Mouse (Mus musculus) common myeloid progenitor, adult 5-6 weeks (primary cell): ENCODE results near the gene Slco3a1. TPM values are rescaled to one million over a fixed set of nuclear protein-coding genes. Genes with fewer than 3 reads are reported as not detected.

ENCODE experiments used
- ATAC-seq: replicated peaks from 2 replicates; pipeline ENCODE4 v1.8.0; 2016; ENCODE audit warnings: low read depth, mild to moderate bottlenecking, moderate TSS enrichment, inconsistent platforms; ENCODE audit not compliant: poor library complexity, severe bottlenecking
- total RNA-seq: library from RNA; stranded (forward); fragments of 200-1000, 187-1606 nt; gene quantifications from 2 replicates; pipeline ENCODE4 v1.2.3, GENCODE M21; 2017

The Slco3a1 gene
- total RNA-seq, 1 experiment from 2014 or later, result 36.4 TPM

- ATAC-seq, result peak; percentile 57
These were observed 24.7 kb downstream of the Slco3a1 start for GRCm38 (mm10) chr7:74529877-74530276.

GRCm38 (mm10) chr7:74529183-74529757 is 25.3 kb downstream of the Slco3a1 start:
- ATAC-seq, result peak; percentile 52

DNA sequence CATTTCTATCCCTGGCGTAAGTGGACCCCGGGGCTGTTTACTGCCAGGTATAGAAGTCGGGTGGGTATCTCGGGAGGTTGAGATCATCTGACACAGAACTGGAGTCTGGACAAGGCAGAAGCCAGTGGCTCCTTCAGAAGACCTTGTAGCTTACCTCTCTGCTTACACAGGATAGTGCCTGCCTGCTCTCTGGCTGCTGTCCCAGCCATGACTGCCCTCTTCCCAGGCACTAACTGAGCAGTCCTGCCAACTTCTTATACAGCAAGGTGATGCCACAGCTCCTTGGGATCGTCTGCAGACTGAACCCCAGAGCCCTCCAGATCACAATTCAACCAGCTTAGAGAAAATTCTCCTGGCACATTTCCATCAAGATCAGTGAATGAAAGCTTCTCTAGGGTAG is 26.4 kb downstream of the Slco3a1 start:
- no peak for ATAC-seq

GRCm38 (mm10) chr7:74527689-74528088 is 26.9 kb downstream of the Slco3a1 start:
- ATAC-seq, result no peak

DNA sequence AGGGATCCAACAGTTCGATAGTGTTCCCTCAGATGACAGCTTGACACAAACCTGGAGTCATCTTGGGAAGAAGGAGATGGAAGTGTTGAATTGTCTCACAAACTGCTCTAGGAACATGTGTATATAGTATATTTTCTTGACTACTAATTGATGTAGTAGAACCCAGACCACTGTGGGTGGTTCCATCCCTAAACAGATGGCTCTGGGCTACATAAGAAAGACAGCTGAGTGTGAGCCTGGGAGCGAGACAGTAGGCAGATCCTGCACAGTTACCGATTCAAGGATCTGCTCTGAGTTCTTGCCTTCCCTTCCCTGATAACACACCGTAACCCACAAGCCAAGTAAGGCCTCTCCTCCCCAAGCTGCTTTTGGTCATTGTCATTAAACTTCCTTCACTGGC is 28.6 kb downstream of the Slco3a1 start:
- no peak for ATAC-seq

GRCm38 (mm10) chr7:74525586-74525985 is 29.0 kb downstream of the Slco3a1 start:
- ATAC-seq, result peak; percentile 20; the same call in 1 of the 2 replicates

DNA sequence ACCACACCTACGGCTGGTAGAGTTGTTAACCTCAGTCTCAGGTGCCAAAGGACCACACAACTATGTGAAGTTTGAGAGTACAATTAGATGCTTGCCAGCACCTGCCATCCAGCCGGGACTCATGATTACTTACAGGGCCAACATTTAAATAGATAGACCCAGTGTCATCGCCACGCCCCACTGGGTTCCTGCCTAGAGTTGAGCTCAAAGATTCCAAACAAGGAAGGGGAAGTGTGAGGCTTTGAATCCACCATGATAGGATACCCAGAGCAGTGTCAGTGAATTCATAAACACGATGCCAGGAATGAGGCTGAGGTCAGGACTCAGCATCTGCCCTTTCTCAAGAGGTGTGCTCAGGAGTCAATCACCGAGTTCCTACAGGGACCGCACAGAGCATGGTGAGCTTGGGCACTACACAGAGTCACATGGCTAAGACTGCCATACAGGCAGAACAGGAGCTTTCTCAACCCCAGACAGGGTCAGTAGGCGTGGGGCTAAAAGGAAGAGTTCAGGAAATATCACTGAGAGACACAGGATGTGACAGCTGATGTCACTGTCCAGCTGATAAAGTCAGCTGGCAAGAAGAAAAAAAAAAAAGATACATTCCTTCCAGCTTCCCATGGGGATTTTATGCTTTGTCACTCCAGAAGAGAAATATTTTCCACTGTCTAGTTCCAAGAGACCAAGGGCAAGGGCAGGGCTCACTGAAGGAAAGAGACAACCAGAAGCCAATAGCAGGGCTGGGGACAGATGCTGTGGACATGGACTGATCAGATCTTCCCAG is 30.2 kb downstream of the Slco3a1 start:
- no peak for ATAC-seq

GRCm38 (mm10) chr7:74523086-74523485 is 31.5 kb downstream of the Slco3a1 start:
- peak; percentile 33 for ATAC-seq

GRCm38 (mm10) chr7:74522260-74522659 is 32.3 kb downstream of the Slco3a1 start:
- ATAC-seq, result no peak

DNA sequence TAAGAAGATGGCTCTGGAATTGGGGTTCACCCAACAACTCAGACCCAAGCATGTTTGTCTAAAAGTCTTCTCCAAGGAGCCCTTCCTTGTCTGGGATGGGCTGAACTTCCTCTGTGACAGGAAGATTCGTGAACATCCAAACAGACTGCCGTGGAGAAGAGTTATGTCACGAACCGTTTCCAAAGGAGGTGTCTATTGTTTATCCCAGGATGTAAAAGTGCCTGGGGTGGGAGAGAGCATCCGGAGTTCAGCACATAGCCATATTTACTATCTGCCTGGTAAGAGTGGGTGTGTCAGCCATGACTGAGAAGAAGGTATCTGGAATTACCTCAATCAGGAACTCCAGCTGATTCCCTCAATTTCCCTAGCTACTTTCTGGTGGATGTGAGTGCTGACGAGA is 35.2 kb downstream of the Slco3a1 start:
- no peak for ATAC-seq

GRCm38 (mm10) chr7:74518776-74519175 is 35.8 kb downstream of the Slco3a1 start:
- no peak for ATAC-seq

GRCm38 (mm10) chr7:74518255-74518654 is 36.3 kb downstream of the Slco3a1 start:
- ATAC-seq, result no peak

DNA sequence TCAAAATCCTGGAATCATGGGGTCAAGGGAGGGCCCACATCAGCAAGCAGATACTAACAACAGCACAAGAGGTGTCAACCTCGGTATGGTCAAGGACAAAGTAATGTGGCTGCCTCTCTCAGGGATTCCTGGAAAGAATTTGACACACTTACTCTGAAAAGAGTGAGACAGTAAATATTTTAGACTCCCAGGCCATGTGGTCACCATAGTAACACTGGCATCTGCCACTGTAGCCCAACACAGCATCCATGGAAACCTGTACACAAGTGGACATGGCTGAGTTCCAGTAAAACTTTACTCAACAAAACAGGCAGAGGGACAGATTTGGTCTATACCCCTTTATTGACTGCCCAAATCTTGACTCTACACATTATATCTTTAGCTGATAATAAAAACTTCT is 43.9 kb downstream of the Slco3a1 start:
- no peak for ATAC-seq

- ATAC-seq, result no peak
These were observed 46.4 kb downstream of the Slco3a1 start for GRCm38 (mm10) chr7:74508205-74508604.

GRCm38 (mm10) chr7:74506856-74507255 is 47.7 kb downstream of the Slco3a1 start:
- no peak for ATAC-seq

GRCm38 (mm10) chr7:74505635-74506034 is 48.9 kb downstream of the Slco3a1 start:
- ATAC-seq, result no peak

- no peak for ATAC-seq
These were observed 53.4 kb downstream of the Slco3a1 start for GRCm38 (mm10) chr7:74501187-74501586.

DNA sequence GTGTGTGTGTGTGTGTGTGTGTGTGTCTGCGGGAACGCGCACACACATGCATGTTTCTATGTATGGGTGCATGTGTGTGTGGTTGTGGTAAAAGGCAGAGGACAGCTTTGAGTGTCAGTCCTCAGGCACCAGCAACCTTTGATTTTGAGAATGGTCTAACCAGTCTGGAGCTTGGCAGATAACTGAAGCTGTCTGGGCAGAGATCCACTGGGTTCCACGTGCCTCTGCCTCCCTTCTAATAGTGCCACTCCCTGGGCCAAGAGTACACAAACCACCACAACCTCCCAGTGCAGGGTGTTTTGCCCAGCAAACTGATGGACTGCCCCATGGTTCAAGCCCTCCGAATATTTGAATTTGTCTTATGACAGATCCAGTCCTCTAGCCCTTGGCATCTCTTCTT is 55.1 kb downstream of the Slco3a1 start:
- ATAC-seq, result no peak

GRCm38 (mm10) chr7:74498266-74498980 is 56.2 kb downstream of the Slco3a1 start:
- ATAC-seq, result no peak

DNA sequence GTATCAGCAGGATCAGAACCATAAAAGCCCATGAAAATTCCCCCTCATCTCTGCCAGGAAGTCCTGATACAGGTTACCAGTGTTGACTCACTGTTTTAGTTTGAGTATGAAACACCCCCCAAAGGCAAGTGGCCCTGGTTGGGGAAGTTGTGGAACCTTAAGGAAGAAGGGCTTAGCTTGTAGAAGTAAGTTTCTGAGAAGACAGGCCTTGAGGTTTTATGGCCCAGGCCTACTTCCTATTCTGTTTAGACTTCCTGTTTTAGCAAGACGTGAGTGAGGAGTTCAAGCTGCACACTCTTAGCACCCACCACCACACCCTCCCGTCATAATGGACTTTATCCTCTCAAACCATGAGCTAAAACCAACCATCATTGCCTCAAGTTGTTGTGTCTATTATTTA is 57.4 kb downstream of the Slco3a1 start:
- ATAC-seq, result peak; percentile 81

GRCm38 (mm10) chr7:74495451-74495850 is 59.1 kb downstream of the Slco3a1 start:
- peak; percentile 68 for ATAC-seq
